Mouse (Mus musculus) G1E (cell line): ENCODE results near the gene Med25. TPM values are rescaled to one million over a fixed set of nuclear protein-coding genes. Genes with fewer than 3 reads are reported as not detected.
A peak's percentile ranks its signal among the peaks of the same experiment; 100 is the strongest.

ENCODE experiments used
- ATAC-seq: 2 replicates; pipeline ENCODE4 v1.8.0; 2016; ENCODE audit warnings: mild to moderate bottlenecking; ENCODE audit not compliant: insufficient number of reproducible peaks, poor library complexity, low FRiP score, severe bottlenecking; ENCODE audit errors: extremely low read depth
- DNase-seq: peaks from one replicate; pipeline ENCODE4 v3.0.0; 2012; ENCODE audit warnings: low spot score
- H3K27me3 ChIP-seq: 2 replicates; pipeline ENCODE4 v1.6.1; 2012; ENCODE audit warnings: mild to moderate bottlenecking, low read length, inconsistent platforms; ENCODE audit not compliant: insufficient read depth
- H3K36me3 ChIP-seq: replicated peaks from 2 replicates; pipeline ENCODE3; 2012; ENCODE audit warnings: mild to moderate bottlenecking, inconsistent platforms
- H3K4me1 ChIP-seq: 2 replicates; pipeline ENCODE4 v1.6.1; 2012; ENCODE audit warnings: low read depth, low read length, inconsistent platforms, mixed read lengths; ENCODE audit not compliant: insufficient read depth
- H3K4me3 ChIP-seq: 2 replicates; pipeline ENCODE4 v1.5.1; 2012; ENCODE audit warnings: low read depth, mild to moderate bottlenecking, inconsistent platforms, low read length, moderate library complexity, mixed read lengths
- H3K9me3 ChIP-seq: replicated peaks from 2 replicates; pipeline ENCODE4 v1.6.1; 2012; ENCODE audit warnings: inconsistent platforms
- CTCF ChIP-seq: IDR thresholded peaks from 2 replicates; pipeline ENCODE4 v1.5.1; 2012; ENCODE audit warnings: low read depth, low read length, inconsistent platforms, mixed read lengths
- GATA1 ChIP-seq: IDR thresholded peaks from 2 replicates; pipeline ENCODE4 v1.6.1; 2012; ENCODE audit warnings: borderline replicate concordance, low read length, inconsistent platforms, mixed read lengths
- GATA2 ChIP-seq: IDR thresholded peaks from 2 replicates; pipeline ENCODE4 v1.6.1; 2012; ENCODE audit warnings: low read depth, low read length, inconsistent platforms, borderline replicate concordance
- POLR2AphosphoS5 ChIP-seq: IDR thresholded peaks from 2 replicates; pipeline ENCODE4 v1.6.1; 2012; ENCODE audit warnings: low read depth, low read length, inconsistent platforms; ENCODE audit not compliant: insufficient replicate concordance
- TAL1 ChIP-seq: conservative IDR thresholded peaks from 2 replicates; pipeline ENCODE4 v1.6.1; 2012; ENCODE audit warnings: low read depth, low read length, inconsistent platforms, mixed read lengths
- polyA plus RNA-seq: library from polyadenylated mRNA; stranded (reverse); fragments of >175 nt; gene quantifications from 2 replicates; pipeline ENCODE4 v1.2.3, GENCODE M21; 2012
- total RNA-seq, 2 experiments: library from RNA; stranded (forward) in 1 of 2; stranded (reverse) in 1 of 2; fragments of 200-1000 nt in 1 of 2; fragments of >200 nt in 1 of 2; fragmentation: Nextera tagmentation in 1 of 2; gene quantifications; 2 replicates each; pipeline ENCODE4 v1.2.3; 2014 to 2017

Med25 gene
- total and polyA plus RNA-seq, 3 experiments: 14.0 to 367 (median 96.6) TPM

DNA sequence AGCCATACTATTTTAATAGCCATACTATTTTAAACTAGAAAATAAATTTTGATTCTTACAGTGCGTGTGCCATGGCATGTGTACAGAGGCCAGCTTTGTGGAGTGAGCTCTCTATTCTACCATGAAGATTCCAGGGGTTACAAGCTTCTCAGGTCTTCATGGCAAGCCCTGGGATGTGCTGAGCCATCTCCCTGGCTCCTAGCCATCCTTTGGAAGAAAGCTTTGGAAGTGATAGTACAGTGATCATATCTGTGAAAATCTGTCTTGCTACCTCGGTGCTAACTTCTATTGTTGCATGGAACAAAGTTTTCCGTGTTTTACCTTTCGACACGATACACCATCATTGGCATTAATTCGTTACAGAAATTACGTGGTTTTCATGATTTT is 2.7 kb upstream of the Med25 start:
- H3K36me3 ChIP-seq: peaks cover 45% of the 10 kb centered on the region
- no peaks in the 10 kb centered on the region for H3K27me3 ChIP-seq
- DNase-seq (no peak), ATAC-seq (no peak)
- no peaks in the 10 kb centered on the region for H3K9me3 ChIP-seq
- peaks cover 79% of the 10 kb centered on the region for H3K4me1 ChIP-seq
- TF ChIP-seq GATA1 (no peak), GATA2 (no peak), CTCF (no peak), TAL1 (no peak), POLR2AphosphoS5 (no peak)
- H3K4me3 ChIP-seq: peak overlapping the region; percentile 76; the same call in 1 of the 2 replicates

DNA sequence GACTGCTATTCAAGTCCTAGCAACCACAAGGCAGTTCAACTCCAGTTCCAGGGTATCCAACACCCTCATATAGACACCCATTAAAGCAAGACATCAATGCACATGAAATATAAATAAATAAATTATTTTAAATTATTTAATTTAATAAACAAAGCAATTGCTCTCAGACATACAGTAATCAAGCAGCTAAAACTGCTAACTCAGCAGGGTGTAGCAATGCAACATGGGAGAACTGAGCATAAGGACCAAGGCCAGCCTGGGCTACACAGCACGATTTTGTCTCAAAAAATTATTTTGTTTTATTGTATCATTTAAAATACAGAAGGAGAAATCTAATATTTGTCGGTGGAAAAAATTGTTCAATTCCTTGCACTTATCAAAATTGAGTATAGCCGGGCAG is 1.7 kb upstream of the Med25 start:
- H3K4me1 ChIP-seq: peaks cover 74% of the 10 kb centered on the region
- no peaks in the 10 kb centered on the region for H3K9me3 ChIP-seq
- peaks cover 43% of the 10 kb centered on the region for H3K36me3 ChIP-seq
- no peak for DNase-seq
- no peak overlapping the region for H3K4me3 ChIP-seq
- TF ChIP-seq GATA2 (no peak), GATA1 (no peak), TAL1 (no peak), CTCF (no peak), POLR2AphosphoS5 (no peak)
- no peaks in the 10 kb centered on the region for H3K27me3 ChIP-seq
- ATAC-seq: no peak

DNA sequence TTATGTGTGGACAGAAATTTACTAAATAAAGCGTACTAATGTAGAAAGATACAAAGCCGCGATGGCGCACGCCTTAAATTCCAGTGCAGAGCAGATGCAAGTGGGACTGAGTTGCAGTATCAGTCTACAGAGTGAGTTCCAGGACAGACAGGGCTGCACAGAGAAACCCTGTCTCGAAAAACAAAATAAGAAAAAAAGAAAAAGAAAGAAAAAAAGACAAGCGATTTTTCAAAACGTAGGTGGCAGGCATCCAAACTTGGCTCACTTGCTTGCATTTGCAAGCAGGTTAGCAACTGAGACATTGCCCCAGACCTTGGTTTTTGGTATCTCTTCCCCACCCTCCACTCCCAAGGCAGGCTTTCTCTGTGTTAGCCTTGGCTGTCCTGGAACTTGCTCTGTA is 685 bp upstream of the Med25 start:
- ATAC-seq (no peak), DNase-seq (no peak)
- Histone ChIP-seq H3K27me3 (no peaks in the 10 kb centered on the region), H3K4me3 (no peak overlapping the region), H3K9me3 (no peaks in the 10 kb centered on the region), H3K36me3 (peaks cover 43% of the 10 kb centered on the region), H3K4me1 (peaks cover 73% of the 10 kb centered on the region)
- no peak for TF ChIP-seq GATA2
- TF ChIP-seq CTCF: no peak
- no peak for TF ChIP-seq TAL1
- no peak for TF ChIP-seq GATA1
- no peak for TF ChIP-seq POLR2AphosphoS5

DNA sequence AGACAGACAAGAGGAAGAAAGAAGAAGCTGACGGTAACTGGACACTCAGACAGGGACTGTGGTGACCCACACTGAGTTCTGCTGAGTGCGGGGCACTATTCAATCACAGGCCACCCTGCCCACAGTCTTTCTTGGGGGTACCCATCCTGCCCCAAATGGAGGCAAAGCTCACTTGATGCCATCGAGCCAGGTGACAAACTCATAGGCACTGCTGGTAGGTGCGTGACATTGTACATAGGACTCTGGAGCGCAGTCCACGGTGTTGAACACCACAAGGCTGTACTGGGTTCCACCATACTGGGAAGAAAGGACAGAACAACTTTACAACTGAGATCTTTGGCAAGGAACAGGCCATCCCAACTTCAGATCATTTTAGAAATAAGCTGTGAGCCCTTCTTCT is 901 bp downstream of the Med25 start:
- ATAC-seq: no peak

DNA sequence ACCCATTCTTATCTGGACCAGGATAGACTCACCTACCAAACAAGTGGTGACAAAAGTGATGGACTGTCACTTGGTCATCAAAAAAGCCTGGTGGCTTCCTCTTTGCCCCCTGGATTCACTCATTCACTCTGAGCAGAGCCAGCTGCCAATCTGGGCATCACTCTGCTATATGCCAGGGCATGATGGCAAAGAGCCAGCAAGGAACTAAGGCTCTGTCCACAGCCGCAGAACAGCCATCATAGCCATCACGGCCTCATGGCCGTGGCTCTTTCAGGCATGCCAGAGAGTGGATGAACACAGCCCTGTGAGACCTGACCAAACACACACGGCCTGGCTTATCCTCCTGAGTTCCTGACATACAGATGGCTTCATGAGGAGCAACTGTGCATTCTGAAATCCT is 1.8 kb downstream of the Med25 start:
- Histone ChIP-seq H3K4me3 (peak overlapping the region; percentile 11; the same call in 1 of the 2 replicates), H3K27me3 (no peaks in the 10 kb centered on the region), H3K9me3 (no peaks in the 10 kb centered on the region), H3K4me1 (peaks cover 63% of the 10 kb centered on the region), H3K36me3 (peaks cover 55% of the 10 kb centered on the region)
- DNase-seq (no peak), ATAC-seq (no peak)
- TF ChIP-seq CTCF (no peak), POLR2AphosphoS5 (no peak), TAL1 (no peak), GATA2 (no peak), GATA1 (no peak)

More for the DNA sequence above, 901 bp downstream of the Med25 start:
- Histone ChIP-seq H3K4me3 (peak overlapping the region; percentile 91), H3K27me3 (no peaks in the 10 kb centered on the region), H3K4me1 (peaks cover 65% of the 10 kb centered on the region), H3K36me3 (peaks cover 46% of the 10 kb centered on the region), H3K9me3 (no peaks in the 10 kb centered on the region)
- peak; percentile 16 for DNase-seq
- no peak for TF ChIP-seq CTCF
- no peak for TF ChIP-seq GATA2
- no peak for TF ChIP-seq GATA1
- TF ChIP-seq TAL1: no peak
- TF ChIP-seq POLR2AphosphoS5: no peak

DNA sequence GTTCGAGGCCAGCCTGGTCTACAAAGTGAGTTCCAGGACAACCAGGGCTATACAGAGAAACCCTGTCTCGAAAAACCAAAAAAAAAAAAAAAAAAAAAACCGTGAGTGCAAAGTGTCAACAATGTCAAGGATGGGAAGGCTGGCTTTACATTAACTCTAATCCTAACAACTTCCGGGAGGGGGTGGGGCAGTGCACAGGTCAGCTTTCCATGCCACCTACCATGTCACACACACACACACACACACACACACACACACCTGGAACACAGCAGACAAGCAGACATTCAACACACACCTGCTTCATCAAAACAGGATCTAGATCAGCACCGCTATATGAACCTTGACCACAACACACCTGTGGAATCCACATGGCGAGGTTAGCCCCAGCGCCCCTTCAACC is 2.3 kb downstream of the Med25 start:
- H3K4me1 ChIP-seq: peaks cover 57% of the 10 kb centered on the region
- ATAC-seq: no peak

DNA sequence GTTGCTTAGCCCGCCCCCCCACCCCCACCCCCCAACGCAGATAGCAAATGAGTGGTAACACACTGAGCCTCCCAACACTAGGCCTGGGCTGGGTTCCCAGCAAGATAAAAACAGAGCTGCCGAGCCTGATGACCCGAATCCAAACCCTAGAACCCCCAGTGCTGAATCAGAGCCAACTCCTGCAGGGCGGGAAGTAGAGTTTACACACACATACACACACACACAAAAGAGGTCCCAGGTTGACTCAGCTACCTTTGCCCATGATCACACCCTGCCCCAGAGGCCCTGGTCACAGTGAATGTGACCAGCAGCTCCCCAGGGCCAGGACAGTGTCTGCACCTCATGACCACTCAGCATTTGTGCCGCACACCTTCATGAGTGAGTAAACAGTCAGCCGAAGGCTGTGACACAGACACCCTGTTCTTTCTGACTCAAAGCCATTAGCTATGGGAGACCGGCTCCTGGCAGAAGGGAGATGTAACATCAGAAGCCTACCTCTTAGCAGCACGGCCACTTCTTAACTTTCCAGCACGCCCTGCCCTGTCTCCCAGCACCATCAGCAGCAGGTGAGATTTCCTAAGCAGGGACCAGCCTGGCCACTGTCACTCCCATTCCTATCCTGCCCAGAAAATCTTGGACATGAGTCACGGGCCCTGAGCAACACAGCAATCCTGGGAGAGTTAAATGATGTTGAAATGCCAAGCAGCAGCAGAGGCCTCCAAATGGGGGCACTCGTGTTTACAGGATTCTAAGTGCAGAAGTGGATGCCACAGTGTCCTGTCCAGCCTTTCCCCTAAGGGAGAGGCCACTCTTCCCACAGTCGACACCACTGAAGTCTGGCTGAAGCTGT is 4.0 kb downstream of the Med25 start:
- peaks cover 75% of the 10 kb centered on the region for H3K36me3 ChIP-seq
- TF ChIP-seq CTCF: no peak
- no peak for TF ChIP-seq TAL1
- no peak for TF ChIP-seq GATA1
- TF ChIP-seq GATA2: no peak
- TF ChIP-seq POLR2AphosphoS5: no peak
- H3K4me1 ChIP-seq: peaks cover 51% of the 10 kb centered on the region
- no peaks in the 10 kb centered on the region for H3K27me3 ChIP-seq
- H3K9me3 ChIP-seq: no peaks in the 10 kb centered on the region
- H3K4me3 ChIP-seq: no peak overlapping the region
- DNase-seq (no peak), ATAC-seq (no peak)

More for the DNA sequence above, 2.3 kb downstream of the Med25 start:
- no peak for DNase-seq
- peaks cover 60% of the 10 kb centered on the region for H3K36me3 ChIP-seq
- no peak overlapping the region; the same call in 1 of the 2 replicates for H3K4me3 ChIP-seq
- H3K9me3 ChIP-seq: no peaks in the 10 kb centered on the region
- no peak for TF ChIP-seq GATA2
- TF ChIP-seq TAL1: no peak
- no peak for TF ChIP-seq CTCF
- no peak for TF ChIP-seq GATA1
- TF ChIP-seq POLR2AphosphoS5: no peak
- no peaks in the 10 kb centered on the region for H3K27me3 ChIP-seq
